Mouse (Mus musculus): Measurements from ENCODE around the gene Lax1. TPM values are rescaled to one million over a fixed set of nuclear protein-coding genes. Genes with fewer than 3 reads are reported as not detected.
A peak's percentile ranks its signal among the peaks of the same experiment; 100 is the strongest.
"Not testable (repeated sequence)": the region's sequence is repeated elsewhere in the genome, so short reads cannot be mapped to it uniquely, and the experiment has no call there.

Lax1 gene
- total RNA-seq (2021), result under 1 TPM in 1 of 2 experiments, not detected in 1; 0.35 TPM
- long read RNA-seq, experiment 1, result 0 reads
- long read RNA-seq, experiment 2, result 0 reads

DNA sequence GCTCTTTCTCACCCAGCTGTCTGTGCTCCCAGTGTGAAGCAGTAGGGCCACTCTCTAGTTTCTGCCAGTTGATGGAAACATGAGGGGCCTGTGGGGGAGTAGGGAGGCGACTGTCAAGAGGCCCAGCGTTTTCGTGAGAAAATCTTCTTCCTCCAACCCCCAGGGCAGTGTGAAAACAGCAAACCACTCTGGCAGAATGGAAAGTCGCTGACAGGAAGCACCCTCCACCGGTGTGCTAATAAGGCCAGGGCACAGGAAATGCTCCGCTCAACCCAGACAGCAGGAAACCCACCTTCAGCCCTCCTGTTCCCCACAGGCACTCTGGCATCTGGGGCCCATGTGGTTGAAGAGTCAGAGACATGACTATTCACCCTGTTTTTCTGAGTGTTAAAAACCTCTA is at the start of gene Lax1:
Gene Lax1 (minus strand): TSS at position 212 of the 400 bp plus-strand sequence.
- DNase-seq, result no peak

- no peak for DNase-seq
These were observed 46.8 kb upstream of the Lax1 start for GRCm38 (mm10) chr1:133736664-133737063.

DNA sequence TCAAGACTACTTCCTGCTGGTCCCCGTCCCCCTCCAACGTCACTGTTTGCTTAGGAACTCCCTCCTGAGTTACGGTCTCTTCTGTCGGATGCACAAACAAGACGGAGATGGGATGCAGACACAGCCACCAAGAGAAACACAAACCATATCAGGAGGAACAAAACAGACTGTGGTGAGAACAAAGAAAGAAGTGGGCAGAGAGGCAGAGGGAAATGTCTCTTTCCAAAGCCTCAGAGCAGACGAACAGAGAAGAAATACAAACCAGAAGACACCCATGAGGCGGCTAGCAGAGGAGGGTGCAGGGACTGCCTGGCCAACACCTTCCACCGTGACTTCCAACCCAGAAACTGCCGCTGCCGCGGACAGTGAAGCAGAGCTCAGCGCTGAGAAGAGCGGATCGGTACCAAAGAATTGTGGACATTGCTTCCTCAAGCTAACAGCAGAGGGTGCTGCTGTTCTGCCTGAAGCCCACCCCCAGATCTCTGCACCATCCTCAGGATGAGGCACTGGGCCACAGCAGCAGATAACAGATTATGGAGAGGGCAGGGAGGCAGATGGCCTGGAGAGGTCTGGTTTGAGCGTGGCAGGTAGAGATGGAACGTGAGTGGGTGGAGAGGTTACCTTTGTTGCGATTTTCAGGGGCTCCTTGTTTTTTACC is 46.2 kb upstream of the Lax1 start:
- DNase-seq, result no peak

DNA sequence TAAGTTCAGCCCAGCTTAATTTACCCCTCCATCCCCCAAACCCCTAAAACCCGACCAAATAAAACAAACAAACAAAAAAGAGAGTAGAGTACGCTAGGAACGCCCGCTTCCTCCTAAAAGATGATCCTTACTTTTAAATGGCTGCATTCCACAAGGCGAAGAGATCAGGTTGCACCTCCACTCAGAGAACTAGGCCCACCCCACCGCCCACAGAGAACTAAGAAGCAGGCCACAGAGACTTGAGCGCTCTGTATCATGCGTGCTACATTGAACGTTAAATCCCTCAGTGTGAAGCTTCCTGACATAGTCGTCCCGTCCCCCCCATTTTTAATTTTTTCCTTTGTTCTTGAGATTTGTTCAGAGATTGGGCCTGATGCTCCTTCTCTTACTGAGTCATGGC is 42.9 kb upstream of the Lax1 start:
- no peak for DNase-seq

GRCm38 (mm10) chr1:133728339-133728738 is 38.4 kb upstream of the Lax1 start:
- no peak for DNase-seq

- DNase-seq, result no peak
These were observed 30.4 kb upstream of the Lax1 start for GRCm38 (mm10) chr1:133720342-133720741.

GRCm38 (mm10) chr1:133718786-133719185 is 28.9 kb upstream of the Lax1 start:
- DNase-seq, result no peak

GRCm38 (mm10) chr1:133718296-133718695 is 28.4 kb upstream of the Lax1 start:
- DNase-seq, result no peak

DNA sequence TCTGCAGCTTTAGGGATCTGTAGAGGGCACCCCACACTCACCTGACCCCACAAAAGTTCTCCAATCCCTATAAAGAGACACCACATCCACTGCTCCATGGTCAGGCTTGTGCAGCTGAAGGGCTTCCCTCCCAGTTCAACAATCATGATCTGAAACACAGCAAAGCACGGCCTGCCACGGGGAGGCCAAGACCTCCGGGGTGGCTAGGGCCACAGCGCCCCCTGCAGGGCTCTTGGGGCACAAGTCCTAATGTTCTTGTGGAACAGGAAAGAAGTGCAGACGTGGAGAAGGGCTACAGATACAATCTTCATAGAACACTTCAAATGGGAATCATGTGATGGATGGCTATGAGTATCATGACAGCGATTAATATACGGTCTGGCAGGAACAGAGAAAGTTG is 26.6 kb upstream of the Lax1 start:
- DNase-seq, result peak; percentile 31

GRCm38 (mm10) chr1:133715191-133715590 is 25.3 kb upstream of the Lax1 start:
- no peak for DNase-seq

DNA sequence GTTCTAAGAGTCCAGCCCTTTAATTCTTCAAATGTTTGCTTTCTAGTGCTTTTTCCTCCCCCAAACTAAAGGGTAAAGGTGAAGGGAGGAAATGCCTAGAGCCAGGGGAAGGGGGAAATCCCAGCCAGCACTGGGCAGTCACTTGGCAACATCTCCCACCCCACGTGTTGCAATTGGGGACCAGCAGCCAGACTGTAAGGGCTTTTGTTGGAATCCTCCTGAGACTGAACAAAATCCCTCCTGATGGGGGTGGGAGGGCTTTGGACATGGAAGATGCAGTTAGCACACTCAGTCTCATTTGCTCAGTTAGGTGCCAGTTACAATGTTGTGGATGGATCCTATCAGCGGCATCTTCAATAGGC is 23.1 kb upstream of the Lax1 start:
- DNase-seq, result no peak

DNA sequence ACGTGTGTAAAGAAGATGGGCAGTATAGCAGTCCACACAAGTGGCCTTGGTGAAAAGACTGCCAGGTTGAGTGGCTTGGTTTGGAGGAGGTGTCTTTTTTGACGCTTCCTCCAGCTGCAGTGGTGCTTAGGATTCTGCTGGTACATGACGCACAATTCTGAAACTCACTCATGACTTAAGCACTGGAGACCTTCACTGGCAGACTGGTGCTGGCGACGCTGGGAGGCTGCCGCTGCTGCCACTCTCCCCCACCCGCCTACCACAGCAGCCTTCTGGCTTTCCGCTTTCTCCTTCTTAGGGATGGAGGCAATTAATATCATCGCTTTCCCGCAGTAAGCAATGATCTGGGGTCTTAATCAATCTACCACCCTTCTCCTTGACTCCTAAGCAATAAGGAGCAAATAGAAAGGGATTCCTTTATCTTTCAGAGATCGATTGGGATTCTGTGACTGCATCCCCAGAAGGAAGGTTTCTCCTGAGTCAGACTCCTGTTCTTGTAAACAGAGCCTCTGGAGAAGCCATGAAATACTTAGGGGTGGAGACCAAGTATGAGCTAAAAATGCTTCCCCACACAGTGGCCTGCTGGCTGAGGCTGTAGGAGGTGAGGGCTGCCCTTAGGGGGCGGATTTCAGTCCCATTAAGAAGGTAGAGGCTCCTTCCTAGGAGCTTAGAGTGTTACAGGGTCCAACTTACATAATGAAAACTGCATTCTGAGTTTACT is 22.5 kb upstream of the Lax1 start:
- no peak for DNase-seq

DNA sequence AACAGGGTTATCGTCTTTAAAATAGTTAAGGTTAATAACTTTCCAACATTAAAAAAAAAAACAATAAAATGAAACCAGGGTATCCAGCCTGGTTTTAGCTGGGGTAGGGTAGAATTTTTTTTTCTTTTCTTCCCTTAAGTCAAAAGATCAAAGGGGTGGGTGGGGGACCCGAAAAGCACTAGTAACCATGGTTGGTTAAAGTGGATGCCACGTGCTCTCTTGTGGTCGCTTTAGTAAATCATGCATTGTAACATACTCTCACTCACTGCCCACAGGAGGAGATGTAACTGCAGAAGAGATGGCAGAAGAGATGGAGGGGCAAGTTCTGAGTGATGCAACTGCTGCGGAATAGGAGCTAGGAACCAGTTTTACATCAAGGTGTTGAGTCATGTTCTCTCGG is 21.5 kb upstream of the Lax1 start:
- no peak for DNase-seq

DNA sequence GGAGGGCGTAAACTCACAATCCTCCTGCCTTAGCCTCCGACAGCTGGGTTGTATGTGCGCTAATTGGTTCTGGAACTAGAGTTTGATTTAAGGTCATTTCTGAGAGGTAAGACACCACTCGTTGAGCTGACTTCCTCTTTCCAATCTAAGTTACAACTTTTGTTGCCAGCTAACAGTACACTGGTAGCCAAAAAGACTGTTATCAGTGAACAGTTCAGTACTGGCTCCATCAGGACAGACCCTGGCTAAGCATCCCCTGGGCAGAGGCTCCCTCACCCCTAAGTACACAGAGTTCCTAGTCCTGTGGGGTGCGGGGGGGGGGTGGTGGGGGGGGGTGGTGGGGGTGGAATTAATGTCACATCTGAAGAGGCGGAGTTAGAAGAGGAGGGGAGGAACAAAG is 21.0 kb upstream of the Lax1 start:
- DNase-seq, result no peak

GRCm38 (mm10) chr1:133709292-133709691 is 19.4 kb upstream of the Lax1 start:
- no peak for DNase-seq

GRCm38 (mm10) chr1:133701824-133702223 is 11.9 kb upstream of the Lax1 start:
- DNase-seq, result not testable (repeated sequence)

- no peak for DNase-seq
These were observed 8.2 kb upstream of the Lax1 start for GRCm38 (mm10) chr1:133697935-133698620.

DNA sequence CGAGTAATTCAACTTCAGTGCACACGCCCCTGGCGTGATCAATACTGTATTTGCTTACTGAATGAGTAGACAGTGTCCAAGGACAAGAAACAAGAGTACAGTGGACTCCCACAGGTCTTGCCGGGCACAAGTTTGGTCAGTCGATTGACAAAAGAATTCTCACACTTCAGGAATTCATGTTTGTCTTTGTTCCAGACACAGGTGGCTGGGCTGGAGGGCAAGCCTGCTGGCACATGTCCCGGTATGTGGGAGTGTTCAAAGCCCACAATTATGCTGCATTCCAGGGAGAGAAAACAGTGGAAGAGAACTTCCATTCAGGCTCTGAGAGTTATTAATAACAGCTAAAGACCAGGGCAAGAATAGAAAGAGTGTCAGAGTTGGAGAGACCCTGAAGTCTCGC is 6.0 kb upstream of the Lax1 start:
- DNase-seq, result no peak

DNA sequence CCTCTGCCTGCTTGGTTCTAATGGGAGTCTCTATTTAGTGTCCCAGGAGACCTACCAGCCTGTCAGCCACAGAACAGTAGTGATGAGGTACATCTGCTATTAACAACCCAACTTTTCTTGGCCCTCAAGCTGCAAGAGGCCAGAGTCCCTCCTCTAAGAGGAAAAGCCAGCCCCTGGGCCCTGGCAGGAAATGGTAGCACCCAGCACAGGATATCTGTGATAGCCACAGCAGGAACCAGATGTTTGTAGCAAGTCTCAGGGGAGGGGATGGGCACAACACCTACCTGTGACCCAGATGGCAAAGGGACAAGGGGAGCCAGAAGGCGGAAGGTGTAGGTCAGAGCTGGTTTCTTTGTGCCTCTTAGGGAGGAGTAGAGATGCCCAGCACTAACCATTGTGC is 5.0 kb upstream of the Lax1 start:
- no peak for DNase-seq

DNA sequence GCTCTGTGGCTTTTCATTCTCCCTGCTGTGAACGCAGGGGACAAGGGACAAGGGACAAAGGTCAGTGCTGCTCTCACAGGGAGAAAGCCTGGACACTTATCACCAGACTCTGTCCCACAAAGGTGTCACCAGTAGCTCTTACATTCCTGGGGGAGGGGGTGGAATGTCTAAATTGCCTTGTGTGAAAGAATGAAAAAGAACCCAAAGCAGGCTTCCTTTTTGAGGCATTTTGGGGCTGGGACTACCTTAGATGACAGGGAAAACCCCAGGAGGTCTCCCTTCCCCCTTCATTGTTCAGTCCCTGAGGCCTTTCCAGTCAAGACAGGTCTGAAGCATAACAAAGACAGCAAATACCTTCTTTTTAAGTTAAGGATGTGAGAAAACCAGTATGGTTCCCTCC is 4.4 kb upstream of the Lax1 start:
- no peak for DNase-seq

- no peak for DNase-seq
These were observed 3.7 kb upstream of the Lax1 start for GRCm38 (mm10) chr1:133693536-133694114.

- DNase-seq, result no peak
These were observed 2.3 kb upstream of the Lax1 start for GRCm38 (mm10) chr1:133692195-133692594.

DNA sequence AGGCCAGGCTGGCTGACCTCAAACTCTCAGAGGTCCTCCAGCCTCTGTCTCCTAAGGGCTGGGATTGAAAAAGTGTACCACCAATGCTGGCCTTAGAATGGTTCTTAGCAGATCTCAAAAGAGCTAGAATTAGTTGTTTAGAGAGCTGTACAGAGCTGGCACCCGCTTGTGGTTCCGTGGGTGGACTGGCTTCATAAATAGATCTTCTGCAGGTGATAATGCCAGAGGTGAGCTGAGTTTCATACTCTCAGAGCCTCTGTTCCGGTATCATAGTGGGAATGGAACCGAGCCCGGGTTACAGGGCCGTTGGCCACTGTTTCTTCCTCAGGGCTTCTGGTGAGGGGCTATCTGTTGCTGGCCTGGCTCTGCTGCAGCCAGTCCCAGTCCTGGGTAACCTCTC is 1.1 kb upstream of the Lax1 start:
- DNase-seq, result no peak
